ENCODE assay signal across 8 mouse cellular contexts in genomic region chr10:41935476-41935829, GRCm38 (mm10).
DNase-seq lines count a peak whose midpoint lies in the region; ATAC-seq and TF ChIP-seq lines count a peak whose summit lies in the region.

No protein-coding gene starts in this region.

- DNase-seq in intestine, embryonic 14.5 days (ENCODE audit: low spot score) = no peak
- DNase-seq in brain, embryonic 18.5 days (ENCODE audit: low read depth, low spot score) = peak; percentile 43
- no peak for DNase-seq in midbrain, embryonic 10.5 days (ENCODE audit: low spot score)
- no peak for DNase-seq in adrenal gland, adult 8-10 months
- DNase-seq in spleen, postnatal 14 days (ENCODE audit: low spot score in 2 of 2) = no peak
- no peak for DNase-seq in adrenal gland, postnatal 4 days (ENCODE audit: low spot score in 2 of 2)

- H3K27ac ChIP-seq in intestine, embryonic 14.5 days (ENCODE audit: low read depth) = 0 out of 2 replicates have a peak overlapping the region, but pooled peaks have one; percentile 38
- no peak overlapping the region for H3K27ac ChIP-seq in intestine, postnatal 0 days (ENCODE audit: low read depth, low read length)
- peak overlapping the region; percentile 70; the same call in 1 of the 2 replicates for H3K27ac ChIP-seq in embryonic facial prominence, embryonic 15.5 days (replicated peaks)
- peak overlapping the region; percentile 78; the same call in 1 of the 2 replicates for H3K27ac ChIP-seq in midbrain, embryonic 10.5 days (replicated peaks)

- no peak for ATAC-seq in intestine, embryonic 14.5 days (replicated peaks; ENCODE audit: low FRiP score, low TSS enrichment, low read depth)
- ATAC-seq in intestine, postnatal 0 days = no peak
- no peak for ATAC-seq in embryonic facial prominence, embryonic 15.5 days (ENCODE audit: insufficient number of reproducible peaks, low FRiP score, low TSS enrichment, low read depth)

- peaks cover 21% of the 10 kb centered on the region for H3K4me1 ChIP-seq in intestine, embryonic 14.5 days (replicated peaks; ENCODE audit: control insufficient read depth, insufficient read depth, low read length)
- 0 out of 2 replicates have a peak, but pooled peaks cover 8% of the 10 kb centered on the region for H3K4me1 ChIP-seq in intestine, postnatal 0 days (replicated peaks; ENCODE audit: control insufficient read depth, insufficient read depth, low read length)
- peaks cover 33% of the 10 kb centered on the region for H3K4me1 ChIP-seq in embryonic facial prominence, embryonic 15.5 days
- peaks cover 33% of the 10 kb centered on the region for H3K4me1 ChIP-seq in midbrain, embryonic 10.5 days

- H3K4me2 ChIP-seq in intestine, embryonic 14.5 days (ENCODE audit: low read length) = peak overlapping the region; percentile 42; the same call in 1 of the 2 replicates
- no peak overlapping the region for H3K4me2 ChIP-seq in intestine, postnatal 0 days (replicated peaks; ENCODE audit: low read depth)
- peak overlapping the region; percentile 44; the same call in 1 of the 2 replicates for H3K4me2 ChIP-seq in embryonic facial prominence, embryonic 15.5 days (replicated peaks)

- H3K9me3 ChIP-seq in intestine, embryonic 14.5 days (ENCODE audit: control insufficient read depth, low read length) = no peaks in the 10 kb centered on the region
- H3K9me3 ChIP-seq in intestine, postnatal 0 days (ENCODE audit: control insufficient read depth) = no peaks in the 10 kb centered on the region
- H3K9me3 ChIP-seq in embryonic facial prominence, embryonic 15.5 days (replicated peaks) = no peaks in the 10 kb centered on the region
- no peaks in the 10 kb centered on the region for H3K9me3 ChIP-seq in midbrain, embryonic 10.5 days (replicated peaks)

- H3K27me3 ChIP-seq in intestine, embryonic 14.5 days (replicated peaks; ENCODE audit: control insufficient read depth, insufficient read depth, low read length) = no peaks in the 10 kb centered on the region
- no peaks in the 10 kb centered on the region; the same call in 1 of the 2 replicates for H3K27me3 ChIP-seq in intestine, postnatal 0 days (replicated peaks; ENCODE audit: control insufficient read depth, insufficient read depth, low read length)
- no peaks in the 10 kb centered on the region for H3K27me3 ChIP-seq in embryonic facial prominence, embryonic 15.5 days
- H3K27me3 ChIP-seq in midbrain, embryonic 10.5 days (ENCODE audit: low read depth, poor library complexity, severe bottlenecking) = no peaks in the 10 kb centered on the region

- H3K4me3 ChIP-seq in intestine, embryonic 14.5 days (ENCODE audit: low read depth, low read length) = no peak overlapping the region
- no peak overlapping the region for H3K4me3 ChIP-seq in intestine, postnatal 0 days (ENCODE audit: low read depth, low read length)
- H3K4me3 ChIP-seq in embryonic facial prominence, embryonic 15.5 days (replicated peaks) = no peak overlapping the region
- H3K4me3 ChIP-seq in midbrain, embryonic 10.5 days = no peak overlapping the region

- H3K36me3 ChIP-seq in intestine, embryonic 14.5 days (ENCODE audit: control insufficient read depth, insufficient read depth, low read length) = no peaks in the 10 kb centered on the region
- H3K36me3 ChIP-seq in intestine, postnatal 0 days (ENCODE audit: control insufficient read depth, insufficient read depth) = no peaks in the 10 kb centered on the region
- no peaks in the 10 kb centered on the region for H3K36me3 ChIP-seq in embryonic facial prominence, embryonic 15.5 days
- H3K36me3 ChIP-seq in midbrain, embryonic 10.5 days = no peaks in the 10 kb centered on the region

- TF ChIP-seq CTCF in intestine, postnatal 0 days (IDR thresholded peaks at IDR 0.05; ENCODE audit: low read depth) = no peak

- H3K9ac ChIP-seq in intestine, embryonic 14.5 days (ENCODE audit: low read length) = no peak overlapping the region
- no peak overlapping the region for H3K9ac ChIP-seq in intestine, postnatal 0 days (ENCODE audit: low read depth, low read length)
- no peak overlapping the region for H3K9ac ChIP-seq in embryonic facial prominence, embryonic 15.5 days
